Comparison of ENCODE assay signal across 7 mouse cellular contexts in genomic region chr17:56124377-56125275, GRCm38 (mm10). TPM values are rescaled to one million over a fixed set of nuclear protein-coding genes. Genes with fewer than 3 reads are reported as not detected.
DNase-seq lines count a peak whose midpoint lies in the region; ATAC-seq lines count a peak whose summit lies in the region.

No protein-coding gene starts in this region.

- DNase-seq in 3T3-L1 (ENCODE audit: low read depth, low spot score) (peak; percentile 76), 416B (ENCODE audit: low read depth) (peak; percentile 61)
- DNase-seq in c-Kit-positive CD71-positive TER-119-negative erythroid progenitor cells, embryonic 14.5 days (ENCODE audit: low read depth) = peak; percentile 56
- DNase-seq in forelimb bud, embryonic 11.5 days (ENCODE audit: low read depth, low spot score) = peak; percentile 71
- DNase-seq in lung, postnatal 14 days = peak; percentile 72

- H3K9me3 ChIP-seq in kidney, embryonic 14.5 days (ENCODE audit: control insufficient read depth, low read length) = peaks cover 9% of the 10 kb centered on the region
- H3K9me3 ChIP-seq in stomach, embryonic 14.5 days (ENCODE audit: control insufficient read depth, low read depth, low read length) = peaks cover 10% of the 10 kb centered on the region

- H3K27me3 ChIP-seq in kidney, embryonic 14.5 days (ENCODE audit: control insufficient read depth, insufficient read depth, low read length) = peaks cover 48% of the 10 kb centered on the region
- peaks cover 27% of the 10 kb centered on the region for H3K27me3 ChIP-seq in stomach, embryonic 14.5 days (ENCODE audit: control insufficient read depth, insufficient read depth, low read length)

- peak overlapping the region; percentile 41 for H3K4me3 ChIP-seq in kidney, embryonic 14.5 days (ENCODE audit: low read length)
- H3K4me3 ChIP-seq in stomach, embryonic 14.5 days (ENCODE audit: low read depth, low read length) = peak overlapping the region; percentile 38

- H3K36me3 ChIP-seq in kidney, embryonic 14.5 days (ENCODE audit: control insufficient read depth, insufficient read depth, low read length) = no peaks in the 10 kb centered on the region
- H3K36me3 ChIP-seq in stomach, embryonic 14.5 days (ENCODE audit: control insufficient read depth, insufficient read depth, low read length) = no peaks in the 10 kb centered on the region

- peak overlapping the region; percentile 65 for H3K9ac ChIP-seq in kidney, embryonic 14.5 days (ENCODE audit: low read depth, low read length)
- peak overlapping the region; percentile 33 for H3K9ac ChIP-seq in stomach, embryonic 14.5 days (replicated peaks; ENCODE audit: low read depth, low read length)

- 5% methylated on average over 57 of the region's 59 CpGs for WGBS in kidney, embryonic 14.5 days
- 9% methylated on average over 58 of the region's 59 CpGs for WGBS in stomach, embryonic 14.5 days

- no peak overlapping the region for H3K27ac ChIP-seq in kidney, embryonic 14.5 days (ENCODE audit: low read depth, low read length)
- H3K27ac ChIP-seq in stomach, embryonic 14.5 days (ENCODE audit: low read length) = no peak overlapping the region

- peak overlapping the region; percentile 81 for H3K4me2 ChIP-seq in kidney, embryonic 14.5 days (replicated peaks; ENCODE audit: low read depth, low read length)
- peak overlapping the region; percentile 83 for H3K4me2 ChIP-seq in stomach, embryonic 14.5 days (replicated peaks; ENCODE audit: low read depth, low read length)

- H3K4me1 ChIP-seq in kidney, embryonic 14.5 days (ENCODE audit: control insufficient read depth, insufficient read depth, low read length) = peaks cover 10% of the 10 kb centered on the region; the same call in 1 of the 2 replicates
- peaks cover 3% of the 10 kb centered on the region; the same call in 1 of the 2 replicates for H3K4me1 ChIP-seq in stomach, embryonic 14.5 days (ENCODE audit: control insufficient read depth, insufficient read depth, low read length)

- no peak for ATAC-seq in kidney, embryonic 14.5 days (ENCODE audit: low FRiP score, low TSS enrichment)
- ATAC-seq in stomach, embryonic 14.5 days (ENCODE audit: insufficient number of reproducible peaks, insufficient read depth, low FRiP score, low read depth) = no peak; the same call in 1 of the 2 replicates

RNA-seq across cellular contexts. Expression of gene Lrg1, which starts 2.8 kb away (rescaled TPM):
- not detected in 2 replicates for polyA plus RNA-seq in kidney, embryonic 14.5 days (2014; fragmentation: Nextera tagmentation; extraction: Ambion mirVana)
- 0.18 TPM in 1 of 2 replicates, not detected in the other for polyA plus RNA-seq in stomach, embryonic 14.5 days (2014; fragmentation: Nextera tagmentation; extraction: Ambion mirVana)

RNA-seq across cellular contexts. Expression of gene Plin5, which starts 7.2 kb away (rescaled TPM):
- polyA plus RNA-seq in kidney, embryonic 14.5 days (2014; fragmentation: Nextera tagmentation; extraction: Ambion mirVana) = 1.1 and 1.3 TPM in 2 replicates
- polyA plus RNA-seq in stomach, embryonic 14.5 days (2014; fragmentation: Nextera tagmentation; extraction: Ambion mirVana) = 0.53 and 0.64 TPM in 2 replicates

RNA-seq across cellular contexts. Expression of gene Plin4, which starts 15.0 kb away (rescaled TPM):
- polyA plus RNA-seq in kidney, embryonic 14.5 days (2014; fragmentation: Nextera tagmentation; extraction: Ambion mirVana) = 0.08 and 0.17 TPM in 2 replicates
- 0.15 and 0.27 TPM in 2 replicates for polyA plus RNA-seq in stomach, embryonic 14.5 days (2014; fragmentation: Nextera tagmentation; extraction: Ambion mirVana)

RNA-seq across cellular contexts. Expression of gene Sema6b, which starts 15.5 kb away (rescaled TPM):
- polyA plus RNA-seq in kidney, embryonic 14.5 days (2014; fragmentation: Nextera tagmentation; extraction: Ambion mirVana) = 1.4 TPM in 2 replicates
- polyA plus RNA-seq in stomach, embryonic 14.5 days (2014; fragmentation: Nextera tagmentation; extraction: Ambion mirVana) = 1.1 and 1.3 TPM in 2 replicates

RNA-seq across cellular contexts. Expression of gene Tnfaip8l1, which starts 37.7 kb away (rescaled TPM):
- polyA plus RNA-seq in kidney, embryonic 14.5 days (2014; fragmentation: Nextera tagmentation; extraction: Ambion mirVana) = 11.4 and 11.8 TPM in 2 replicates
- polyA plus RNA-seq in stomach, embryonic 14.5 days (2014; fragmentation: Nextera tagmentation; extraction: Ambion mirVana) = 13.3 and 13.7 TPM in 2 replicates
